Mouse (Mus musculus) thymus, adult 2 months (tissue): Measurements from ENCODE around the gene Tmem171. TPM values are rescaled to one million over a fixed set of nuclear protein-coding genes. Genes with fewer than 3 reads are reported as not detected.

Experiments used
- DNase-seq: peaks from one replicate; pipeline ENCODE4 v3.0.0; 2021
- H3K27ac ChIP-seq: fragments of 200-500 bp; 2 replicates; pipeline ENCODE4 v1.5.1; 2012; ENCODE audit warnings: low read length, control low read depth; ENCODE audit not compliant: control insufficient read depth, insufficient read depth
- H3K27me3 ChIP-seq: fragments of 200-500 bp; 2 replicates; pipeline ENCODE4 v1.6.1; 2012; ENCODE audit warnings: mild to moderate bottlenecking, low read length, moderate library complexity, mixed read lengths; ENCODE audit not compliant: control insufficient read depth, insufficient read depth
- H3K36me3 ChIP-seq: fragments of 200-500 bp; 2 replicates; pipeline ENCODE4 v1.6.1; 2012; ENCODE audit warnings: mild to moderate bottlenecking, low read length, moderate library complexity; ENCODE audit not compliant: control insufficient read depth, insufficient read depth
- H3K4me1 ChIP-seq: fragments of 200-500 bp; replicated peaks from 2 replicates; pipeline ENCODE4 v1.6.1; 2012; ENCODE audit warnings: low read length; ENCODE audit not compliant: control insufficient read depth, insufficient read depth
- H3K4me3 ChIP-seq: fragments of 200-500 bp; 2 replicates; pipeline ENCODE4 v1.5.1; 2012; ENCODE audit warnings: mild to moderate bottlenecking, low read length, control low read depth, moderate library complexity; ENCODE audit not compliant: control insufficient read depth, insufficient read depth
- CTCF ChIP-seq: fragments of 200-500 bp; IDR thresholded peaks from 2 replicates; pipeline ENCODE4 v1.5.1; 2012; ENCODE audit warnings: mild to moderate bottlenecking, control low read depth, low read length, moderate library complexity, borderline replicate concordance; ENCODE audit not compliant: control insufficient read depth, poor library complexity, insufficient read depth; ENCODE audit errors: extremely low read depth
- POLR2A ChIP-seq: fragments of 200-500 bp; IDR thresholded peaks from 2 replicates; pipeline ENCODE4 v1.6.1; 2012; ENCODE audit warnings: mild to moderate bottlenecking, low read length, control low read depth, moderate library complexity; ENCODE audit not compliant: control insufficient read depth, poor library complexity, insufficient read depth; ENCODE audit errors: extremely low read depth
- WGBS: fragments of 180-500 bp; shearing (Covaris S2); methylation state at CpG from one replicate; pipeline ENCODE4 v1.1.7; 2018; 5-methylcytosine and 5-hydroxymethylcytosine counted together
- polyA plus RNA-seq: library from polyadenylated mRNA; depleted of rRNA; stranded (reverse); fragments of >200 nt; gene quantifications from 2 replicates; pipeline ENCODE4 v1.2.3, GENCODE M21; 2012

Gene Tmem171
- polyA plus RNA-seq, 1 experiment = 0.80 TPM

DNA sequence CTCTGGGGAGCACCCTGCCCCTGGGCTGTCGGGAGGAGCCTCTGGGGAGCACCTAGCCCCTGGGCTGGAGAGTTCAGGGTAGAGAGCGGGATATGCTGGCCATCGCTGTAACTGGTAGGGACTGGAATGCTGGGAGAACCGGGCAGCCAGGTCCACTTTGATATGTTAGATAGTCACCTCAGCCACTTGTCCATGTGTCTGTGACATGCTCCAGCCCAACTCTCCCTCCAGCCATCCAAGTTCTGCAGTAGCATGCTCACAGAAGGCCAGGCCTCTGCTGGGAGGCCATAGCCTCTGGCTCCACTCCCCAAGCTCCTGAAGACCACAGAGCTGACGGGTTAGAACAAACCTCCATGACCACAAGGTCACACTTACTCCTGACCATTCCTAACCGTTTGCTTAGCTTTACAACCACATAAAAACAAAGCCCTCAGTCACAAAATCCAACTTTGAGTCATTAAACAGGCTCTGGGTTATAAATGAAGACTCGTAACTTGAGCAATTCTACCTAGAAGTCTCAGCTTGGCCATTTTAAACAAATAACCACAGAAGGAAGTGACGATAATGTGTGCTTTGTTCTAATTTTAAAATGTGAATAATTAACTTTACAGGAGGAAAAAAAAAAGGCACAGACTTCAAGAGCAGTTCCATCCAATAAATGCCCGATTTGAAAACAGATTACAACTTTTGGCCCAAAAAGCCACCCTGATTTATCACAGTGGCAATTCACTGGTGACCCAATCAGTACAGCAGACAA lies 10.3 kb downstream of the Tmem171 start:
- H3K4me3 ChIP-seq = no peak overlapping the region
- TF ChIP-seq POLR2A (no peak), CTCF (no peak)
- H3K27me3 ChIP-seq = no peaks in the 10 kb centered on the region
- 60% methylated on average over 9 of the region's 9 CpGs for WGBS
- H3K4me1 ChIP-seq = no peaks in the 10 kb centered on the region
- DNase-seq = no peak
- no peaks in the 10 kb centered on the region for H3K36me3 ChIP-seq
- H3K27ac ChIP-seq = no peak overlapping the region

GRCm38 (mm10) chr13:98683412-98683811 lies 11.2 kb downstream of the Tmem171 start:
- TF ChIP-seq POLR2A (no peak), CTCF (no peak)
- WGBS = 68% methylated on average over 2 of the region's 2 CpGs
- H3K4me3 ChIP-seq = no peak overlapping the region

GRCm38 (mm10) chr13:98680470-98681060 lies 14.1 kb downstream of the Tmem171 start:
- Histone ChIP-seq H3K27ac (no peak overlapping the region), H3K4me3 (no peak overlapping the region), H3K4me1 (no peaks in the 10 kb centered on the region), H3K36me3 (no peaks in the 10 kb centered on the region), H3K27me3 (no peaks in the 10 kb centered on the region)
- TF ChIP-seq POLR2A = no peak
- no peak for TF ChIP-seq CTCF
- no peak for DNase-seq
- WGBS = 88% methylated on average over 5 of the region's 5 CpGs

More at GRCm38 (mm10) chr13:98683412-98683811, 11.2 kb downstream of the Tmem171 start:
- no peak for DNase-seq
- Histone ChIP-seq H3K36me3 (no peaks in the 10 kb centered on the region), H3K27me3 (no peaks in the 10 kb centered on the region), H3K27ac (no peak overlapping the region), H3K4me1 (no peaks in the 10 kb centered on the region)

GRCm38 (mm10) chr13:98679631-98680041 lies 15.0 kb downstream of the Tmem171 start:
- 59% methylated on average over 4 of the region's 4 CpGs for WGBS
- DNase-seq = no peak
- TF ChIP-seq POLR2A (no peak), CTCF (no peak)

GRCm38 (mm10) chr13:98679230-98679629 lies 15.4 kb downstream of the Tmem171 start:
- no peaks in the 10 kb centered on the region for H3K27me3 ChIP-seq
- H3K36me3 ChIP-seq = no peaks in the 10 kb centered on the region
- no peak for DNase-seq
- H3K4me3 ChIP-seq = no peak overlapping the region
- H3K27ac ChIP-seq = no peak overlapping the region
- H3K4me1 ChIP-seq = no peaks in the 10 kb centered on the region
- no peak for TF ChIP-seq CTCF
- no peak for TF ChIP-seq POLR2A
- WGBS = 96% methylated on average over 1 of the region's 1 CpGs

More at GRCm38 (mm10) chr13:98679631-98680041, 15.0 kb downstream of the Tmem171 start:
- no peaks in the 10 kb centered on the region for H3K36me3 ChIP-seq
- H3K27me3 ChIP-seq = no peaks in the 10 kb centered on the region
- no peak overlapping the region for H3K27ac ChIP-seq
- H3K4me1 ChIP-seq = no peaks in the 10 kb centered on the region
- no peak overlapping the region for H3K4me3 ChIP-seq

- H3K27me3 ChIP-seq = no peaks in the 10 kb centered on the region
- WGBS = 82% methylated on average over 4 of the region's 4 CpGs
- H3K4me1 ChIP-seq = no peaks in the 10 kb centered on the region
- no peak for DNase-seq
- no peaks in the 10 kb centered on the region for H3K36me3 ChIP-seq
- no peak overlapping the region for H3K4me3 ChIP-seq
- TF ChIP-seq POLR2A = no peak
- TF ChIP-seq CTCF = no peak
- no peak overlapping the region for H3K27ac ChIP-seq
These were observed 20.7 kb downstream of the Tmem171 start for GRCm38 (mm10) chr13:98673922-98674321.
